Mouse (Mus musculus) E14TG2a.4 (cell line): ENCODE results near the gene Spred2.
A peak's percentile ranks its signal among the peaks of the same experiment; 100 is the strongest.

Experiments used
- H3K27me3 ChIP-seq: 2 replicates; pipeline ENCODE4 v1.6.1; 2014; ENCODE audit warnings: low read length, control low read depth; ENCODE audit not compliant: insufficient read depth
- H3K36me3 ChIP-seq: 2 replicates; pipeline ENCODE4 v1.6.1; 2014; ENCODE audit warnings: low read length, control low read depth; ENCODE audit not compliant: insufficient read depth
- H3K4me1 ChIP-seq: replicated peaks from 2 replicates; pipeline ENCODE4 v1.6.1; 2014; ENCODE audit warnings: low read depth, low read length, control low read depth
- H3K4me3 ChIP-seq: replicated peaks from 2 replicates; pipeline ENCODE4 v1.5.1; 2014; ENCODE audit warnings: mild to moderate bottlenecking, low read length
- H3K9me3 ChIP-seq: 2 replicates; pipeline ENCODE4 v1.6.1; 2014; ENCODE audit warnings: low read length, control low read depth
- CTCF ChIP-seq: conservative IDR thresholded peaks from 2 replicates; pipeline ENCODE4 v1.5.1; 2014; ENCODE audit warnings: low read length
- NANOG ChIP-seq: IDR thresholded peaks from 2 replicates; pipeline ENCODE4 v1.6.1; 2014; ENCODE audit warnings: borderline replicate concordance, low read length, mixed read lengths
- POU5F1 ChIP-seq: IDR thresholded peaks from 2 replicates; pipeline ENCODE4 v1.6.1; 2014; ENCODE audit warnings: low read length, borderline replicate concordance

The Spred2 gene

DNA sequence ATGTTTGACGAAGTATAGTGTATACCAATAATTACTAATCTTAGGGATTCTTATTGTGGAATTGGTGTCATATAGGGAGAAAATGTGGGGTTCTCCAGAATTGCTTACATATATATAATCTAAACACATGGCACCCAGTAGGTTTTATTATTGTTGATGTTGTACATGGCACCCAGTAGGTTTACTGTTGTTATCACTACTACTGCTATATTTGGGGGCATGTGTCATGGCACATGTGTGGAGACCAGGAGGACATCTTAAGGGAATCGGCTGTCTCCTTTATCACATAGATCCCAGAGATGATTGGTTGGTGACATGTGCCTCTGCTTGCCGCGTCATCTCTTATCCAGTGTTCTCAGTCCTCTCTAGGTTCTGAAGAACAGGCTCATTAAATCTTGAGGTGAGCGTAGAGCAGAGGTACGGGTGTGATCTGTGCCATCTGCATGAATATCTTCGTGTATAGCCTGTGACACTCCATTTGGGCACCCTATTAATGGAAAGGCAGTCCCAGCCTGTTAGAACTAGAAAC is 70.2 kb downstream of the Spred2 start:
- no peaks in the 10 kb centered on the region for H3K9me3 ChIP-seq
- H3K27me3 ChIP-seq = no peaks in the 10 kb centered on the region
- peaks cover 87% of the 10 kb centered on the region for H3K4me1 ChIP-seq
- no peak overlapping the region for H3K4me3 ChIP-seq
- TF ChIP-seq POU5F1 = no peak
- TF ChIP-seq NANOG = no peak
- TF ChIP-seq CTCF = no peak
- H3K36me3 ChIP-seq = peaks cover 60% of the 10 kb centered on the region

DNA sequence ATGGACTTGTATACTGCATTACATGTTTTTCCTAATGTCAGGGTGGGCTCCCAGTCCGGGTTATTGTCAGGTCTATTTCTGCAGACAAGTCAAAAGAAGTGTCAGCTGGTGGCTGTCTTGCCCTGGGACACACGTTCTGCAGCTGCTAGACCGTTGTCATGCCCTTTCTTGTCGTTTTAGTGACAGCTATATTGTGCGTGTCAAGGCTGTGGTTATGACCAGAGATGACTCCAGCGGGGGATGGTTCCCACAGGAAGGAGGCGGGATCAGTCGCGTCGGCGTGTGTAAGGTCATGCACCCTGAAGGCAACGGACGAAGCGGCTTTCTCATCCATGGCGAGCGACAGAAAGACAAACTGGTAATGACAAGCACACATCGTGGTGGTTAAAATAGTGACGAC is 73.8 kb downstream of the Spred2 start:
- no peak overlapping the region for H3K4me3 ChIP-seq
- peaks cover 76% of the 10 kb centered on the region for H3K36me3 ChIP-seq
- H3K9me3 ChIP-seq = no peaks in the 10 kb centered on the region
- H3K27me3 ChIP-seq = no peaks in the 10 kb centered on the region
- peaks cover 55% of the 10 kb centered on the region for H3K4me1 ChIP-seq
- TF ChIP-seq NANOG (no peak), CTCF (no peak), POU5F1 (no peak)

DNA sequence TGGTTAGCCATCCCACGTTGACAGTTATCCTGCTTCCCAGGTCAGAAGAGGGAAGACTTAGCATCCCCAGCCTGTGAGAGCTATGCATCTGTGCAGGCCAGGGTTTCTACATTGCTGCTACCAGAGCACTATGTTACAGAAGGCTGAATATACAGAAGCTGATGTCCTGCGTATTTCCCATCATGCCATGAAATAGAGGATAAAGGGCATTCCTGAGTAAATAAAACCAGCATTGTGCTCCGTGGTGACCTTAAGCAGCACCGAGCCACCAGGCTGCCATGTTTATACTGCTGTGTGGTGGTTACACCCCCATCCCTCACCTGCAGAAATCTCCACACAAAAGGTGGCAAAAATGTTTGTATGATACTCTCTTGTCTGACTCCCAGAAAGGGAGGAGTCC is 78.7 kb downstream of the Spred2 start:
- Histone ChIP-seq H3K27me3 (no peaks in the 10 kb centered on the region), H3K36me3 (peaks cover 89% of the 10 kb centered on the region), H3K4me1 (peaks cover 32% of the 10 kb centered on the region), H3K4me3 (no peak overlapping the region), H3K9me3 (no peaks in the 10 kb centered on the region)
- TF ChIP-seq NANOG (no peak), CTCF (no peak), POU5F1 (no peak)

DNA sequence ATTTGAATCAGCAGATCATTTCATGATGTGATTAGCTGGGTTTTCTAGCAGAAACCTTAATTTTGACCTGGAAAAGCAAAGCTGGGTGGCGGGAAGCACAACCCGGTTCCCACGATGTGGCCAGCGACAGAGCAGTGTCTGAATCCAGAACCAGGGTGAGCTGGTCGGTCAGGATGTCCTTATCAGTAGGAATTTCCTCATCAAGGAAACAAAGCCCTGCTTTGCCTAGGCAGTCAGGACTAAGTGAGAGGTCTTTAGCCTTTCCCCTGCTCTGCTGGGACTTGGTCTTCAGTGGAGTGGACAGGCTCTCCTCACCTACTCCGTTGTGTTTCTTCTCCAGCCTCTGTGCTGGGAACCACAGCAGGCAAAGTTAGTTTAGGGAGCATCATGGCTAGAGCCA is 83.5 kb downstream of the Spred2 start:
- Histone ChIP-seq H3K4me3 (no peak overlapping the region), H3K36me3 (peaks cover 91% of the 10 kb centered on the region), H3K27me3 (no peaks in the 10 kb centered on the region), H3K4me1 (peaks cover 49% of the 10 kb centered on the region), H3K9me3 (no peaks in the 10 kb centered on the region)
- TF ChIP-seq NANOG = no peak
- no peak for TF ChIP-seq CTCF
- TF ChIP-seq POU5F1 = no peak

DNA sequence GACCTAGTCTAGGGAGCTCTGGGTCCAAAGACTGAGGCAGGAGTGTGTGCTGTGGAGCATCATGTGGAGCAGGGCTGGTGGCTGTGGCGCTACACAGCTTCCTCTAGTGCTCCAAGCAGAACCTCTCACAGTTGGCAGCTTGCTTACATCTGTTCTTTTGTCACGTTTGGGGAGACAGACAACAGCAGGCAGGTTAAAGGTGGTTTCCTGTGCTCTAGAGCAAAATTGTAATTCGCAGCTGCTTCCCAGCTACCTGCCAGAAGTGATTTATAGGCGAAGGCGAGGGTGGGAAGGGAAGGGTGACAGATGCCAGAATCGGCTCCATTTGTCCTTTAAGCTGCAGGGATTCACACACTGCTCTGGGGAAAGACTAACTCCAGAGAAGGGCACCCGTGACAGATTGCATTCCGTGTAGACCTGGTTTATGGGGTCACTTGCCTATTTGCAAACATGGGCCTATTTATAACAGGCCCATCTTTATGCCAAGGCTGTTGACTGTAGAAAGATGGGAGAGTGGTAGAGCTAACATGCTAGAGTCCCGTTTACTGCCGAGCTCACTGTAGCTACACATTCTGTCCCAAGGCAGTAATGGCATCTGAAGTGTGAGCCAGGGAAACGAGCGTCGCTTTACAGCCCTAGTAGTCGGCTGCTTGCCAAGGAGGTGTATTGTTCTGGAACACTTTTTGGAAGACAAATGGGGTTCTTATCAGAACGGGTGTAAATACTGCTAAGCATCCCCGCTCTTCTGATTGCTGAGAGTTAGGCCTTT is 87.2 kb downstream of the Spred2 start:
- Histone ChIP-seq H3K4me3 (no peak overlapping the region), H3K9me3 (0 out of 2 replicates have a peak, but pooled peaks cover under 1% of the 10 kb centered on the region), H3K4me1 (peaks cover 47% of the 10 kb centered on the region), H3K36me3 (peaks cover 93% of the 10 kb centered on the region), H3K27me3 (no peaks in the 10 kb centered on the region)
- no peak for TF ChIP-seq POU5F1
- TF ChIP-seq NANOG = no peak
- TF ChIP-seq CTCF = no peak

DNA sequence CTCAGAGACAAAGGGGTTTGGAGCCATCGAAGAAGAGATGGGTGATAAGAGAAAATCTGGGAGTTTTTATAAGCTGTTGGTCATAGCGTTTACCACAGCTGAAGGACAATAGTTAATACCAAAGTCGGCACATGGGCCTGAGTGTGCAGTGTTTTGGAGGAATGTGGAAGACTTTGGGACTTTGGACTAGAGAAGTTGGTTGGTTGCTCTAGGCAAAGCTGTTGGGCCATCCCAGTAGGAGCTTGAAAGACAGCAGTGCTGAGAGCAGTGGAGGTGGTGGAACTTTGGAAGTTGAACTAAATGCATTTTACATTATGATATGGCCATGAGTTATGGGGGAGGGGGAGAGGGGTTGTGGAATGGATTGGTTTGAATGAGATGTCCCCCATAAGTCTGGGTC is 89.2 kb downstream of the Spred2 start:
- TF ChIP-seq CTCF = no peak
- no peak for TF ChIP-seq POU5F1
- TF ChIP-seq NANOG = no peak
- Histone ChIP-seq H3K36me3 (peaks cover 93% of the 10 kb centered on the region), H3K4me1 (peaks cover 36% of the 10 kb centered on the region), H3K4me3 (no peak overlapping the region), H3K27me3 (no peaks in the 10 kb centered on the region), H3K9me3 (peaks cover 18% of the 10 kb centered on the region)

DNA sequence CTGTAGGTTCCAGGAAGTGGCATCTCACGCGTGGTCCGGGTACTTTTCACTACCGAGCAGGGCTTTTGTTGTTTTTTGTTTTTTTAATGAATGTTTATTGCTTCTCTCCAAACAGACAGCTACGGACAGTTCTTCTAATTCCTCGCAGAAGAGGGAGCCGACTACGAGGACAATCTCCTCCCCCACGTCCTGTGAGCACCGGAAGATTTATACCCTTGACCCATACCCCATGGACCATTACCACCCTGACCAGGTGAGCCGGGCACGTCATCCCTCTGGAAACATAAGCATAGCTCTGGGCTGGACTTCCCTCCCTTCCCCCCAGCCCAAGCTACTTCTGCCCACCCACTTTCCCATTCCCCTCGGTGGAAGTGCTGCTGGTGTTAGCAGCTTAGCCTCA is 93.8 kb downstream of the Spred2 start:
- TF ChIP-seq NANOG (no peak), CTCF (no peak), POU5F1 (no peak)
- peaks cover 11% of the 10 kb centered on the region for H3K4me1 ChIP-seq
- no peak overlapping the region; the same call in 1 of the 2 replicates for H3K4me3 ChIP-seq
- H3K27me3 ChIP-seq = no peaks in the 10 kb centered on the region
- H3K36me3 ChIP-seq = peaks cover 96% of the 10 kb centered on the region
- peaks cover 64% of the 10 kb centered on the region for H3K9me3 ChIP-seq

DNA sequence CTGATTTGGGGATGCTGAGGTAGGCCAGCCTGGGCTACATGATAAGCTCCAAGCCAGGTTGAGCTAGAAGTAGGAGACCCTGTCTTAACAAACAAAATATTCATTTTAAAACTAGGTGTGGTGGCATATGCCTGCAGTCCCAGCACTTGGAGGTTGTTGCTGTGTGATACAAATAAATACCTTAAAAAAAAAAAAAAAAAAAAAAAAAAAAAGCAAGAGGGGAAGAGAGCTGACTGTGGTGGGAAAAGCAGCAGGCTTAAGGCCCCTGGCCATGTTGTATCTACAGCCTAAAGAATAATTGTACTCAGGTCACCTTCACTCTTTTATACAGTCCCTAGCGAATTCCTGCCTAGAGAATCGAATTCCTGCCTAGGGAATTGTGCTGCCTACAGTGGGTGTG is 94.7 kb downstream of the Spred2 start:
- no peak for TF ChIP-seq NANOG
- TF ChIP-seq POU5F1 = no peak
- TF ChIP-seq CTCF = no peak
- Histone ChIP-seq H3K36me3 (peaks cover 97% of the 10 kb centered on the region), H3K4me3 (0 out of 2 replicates have a peak overlapping the region, but pooled peaks have one; percentile 5), H3K4me1 (peaks cover 2% of the 10 kb centered on the region; the same call in 1 of the 2 replicates), H3K9me3 (peaks cover 74% of the 10 kb centered on the region), H3K27me3 (no peaks in the 10 kb centered on the region)

DNA sequence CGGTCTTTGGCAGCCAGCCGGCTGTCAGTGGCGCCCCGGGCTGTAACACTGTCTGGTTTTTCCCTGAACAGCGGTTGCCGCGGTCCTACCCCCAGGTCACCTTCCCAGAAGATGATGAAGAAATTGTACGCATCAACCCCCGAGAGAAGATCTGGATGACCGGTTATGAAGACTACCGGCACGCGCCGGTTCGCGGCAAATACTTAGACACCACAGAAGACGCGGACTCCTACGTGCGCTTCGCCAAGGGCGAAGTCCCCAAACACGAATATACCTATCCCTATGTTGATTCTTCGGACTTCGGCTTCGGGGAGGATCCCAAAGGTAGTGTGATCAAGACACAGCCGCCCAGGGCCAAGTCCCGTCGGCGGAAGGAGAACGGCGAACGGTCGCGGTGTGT is 96.5 kb downstream of the Spred2 start:
- Histone ChIP-seq H3K36me3 (peaks cover 98% of the 10 kb centered on the region), H3K4me3 (0 out of 2 replicates have a peak overlapping the region, but pooled peaks have one; percentile 46), H3K27me3 (no peaks in the 10 kb centered on the region), H3K4me1 (peaks cover under 1% of the 10 kb centered on the region; the same call in 1 of the 2 replicates), H3K9me3 (peaks cover 92% of the 10 kb centered on the region)
- TF ChIP-seq POU5F1 = no peak
- no peak for TF ChIP-seq NANOG
- no peak for TF ChIP-seq CTCF
